Mouse (Mus musculus): ENCODE data around the gene Tas2r144.

The Tas2r144 gene

DNA sequence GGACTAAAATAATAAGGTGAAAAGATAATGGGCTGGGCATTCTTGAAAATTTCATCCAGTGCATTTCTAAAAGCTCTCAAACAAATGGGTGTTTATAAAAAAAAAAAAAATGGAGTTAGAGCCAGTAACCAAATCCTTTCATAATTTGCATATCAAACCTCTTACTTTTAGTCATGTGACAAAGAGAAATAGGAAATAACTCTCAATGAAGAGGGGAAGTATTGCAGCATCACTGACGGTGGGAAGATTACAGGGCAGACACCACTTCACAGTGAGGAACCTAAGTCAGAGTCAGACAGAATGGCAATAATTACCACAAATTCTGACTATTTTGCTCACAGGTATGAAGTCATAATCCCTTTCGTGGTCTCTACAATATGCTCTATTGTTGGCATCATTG lies at the start of gene Tas2r144:
Tas2r144 (plus strand) TSS at position 301 of the 400 bp plus-strand sequence.
- DNase-seq: no peak

DNA sequence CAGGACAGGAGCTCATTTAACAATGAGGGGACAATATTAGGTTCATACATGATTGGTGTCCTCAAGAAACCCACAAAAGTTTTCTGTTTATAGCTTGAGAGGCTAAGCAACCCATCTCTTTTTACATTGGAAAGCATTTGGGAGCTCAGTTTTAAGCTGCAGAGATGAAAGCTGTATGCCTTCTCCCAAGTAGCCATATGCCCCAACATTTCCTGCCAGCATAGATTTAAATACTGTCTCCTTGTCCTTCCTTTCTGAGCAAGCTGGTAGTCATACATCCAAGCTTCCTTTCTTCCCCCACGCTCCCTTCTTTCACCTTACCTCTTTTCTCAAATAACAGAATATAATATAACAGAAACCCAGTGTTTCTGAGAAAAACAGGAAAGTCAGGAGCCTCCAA lies 32.7 kb upstream of the Tas2r144 start:
- DNase-seq: no peak

DNA sequence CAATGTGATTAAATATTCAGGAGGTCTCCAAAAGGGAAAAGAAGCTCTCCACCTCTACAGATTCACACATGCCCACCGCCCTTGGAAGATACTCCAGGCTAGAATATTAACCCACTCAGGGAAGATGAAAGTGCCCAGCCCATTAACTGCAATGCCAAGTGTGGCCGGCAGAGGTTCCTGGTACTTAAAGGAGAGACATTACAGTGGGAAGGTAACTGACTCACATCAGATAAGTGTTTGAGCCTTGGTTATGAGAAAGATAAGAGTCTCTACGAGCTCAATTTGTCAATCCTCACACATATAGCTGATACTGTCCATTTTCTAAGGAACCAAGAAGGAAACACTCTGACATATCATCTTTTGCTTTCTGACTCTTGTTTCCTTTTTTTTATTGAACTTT lies 28.9 kb upstream of the Tas2r144 start:
- DNase-seq: no peak

DNA sequence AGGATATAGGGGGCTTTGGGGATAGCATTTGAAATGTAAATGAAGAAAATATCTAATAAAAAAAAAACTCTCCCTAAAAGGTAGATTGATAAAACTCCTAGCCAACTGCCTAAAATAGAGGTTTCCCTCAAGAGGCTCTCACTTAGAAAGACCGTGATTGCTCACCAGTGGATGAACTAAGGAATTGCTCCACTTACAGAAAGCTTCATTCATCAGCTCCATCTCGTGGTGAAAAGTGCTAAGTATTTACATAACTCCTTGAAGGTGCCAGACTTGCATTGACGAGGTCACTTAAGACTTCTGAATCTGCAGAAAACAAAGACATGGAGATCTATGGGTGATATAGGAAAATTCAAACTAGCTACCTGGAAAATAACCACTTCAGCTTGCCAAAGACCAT lies 17.4 kb upstream of the Tas2r144 start:
- DNase-seq: no peak

DNA sequence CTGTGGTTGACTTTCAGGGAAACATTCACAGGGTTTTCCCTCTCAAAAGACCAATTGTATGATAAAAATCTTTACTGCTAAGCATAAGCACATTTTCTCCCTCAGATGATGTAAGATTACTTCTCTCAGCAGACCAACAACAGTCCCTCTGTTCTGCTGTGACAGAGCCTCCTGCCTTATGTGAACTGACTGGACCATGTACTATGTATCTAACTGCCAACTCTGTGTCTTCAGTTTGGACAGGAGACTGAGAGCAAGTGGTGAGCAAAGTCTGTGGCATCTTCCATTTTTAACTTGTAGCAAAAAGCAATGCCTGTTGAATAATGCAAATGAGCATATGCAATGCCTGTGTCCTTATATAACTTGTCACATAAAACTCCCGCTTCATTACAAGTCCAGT lies 15.6 kb upstream of the Tas2r144 start:
- DNase-seq: no peak

DNA sequence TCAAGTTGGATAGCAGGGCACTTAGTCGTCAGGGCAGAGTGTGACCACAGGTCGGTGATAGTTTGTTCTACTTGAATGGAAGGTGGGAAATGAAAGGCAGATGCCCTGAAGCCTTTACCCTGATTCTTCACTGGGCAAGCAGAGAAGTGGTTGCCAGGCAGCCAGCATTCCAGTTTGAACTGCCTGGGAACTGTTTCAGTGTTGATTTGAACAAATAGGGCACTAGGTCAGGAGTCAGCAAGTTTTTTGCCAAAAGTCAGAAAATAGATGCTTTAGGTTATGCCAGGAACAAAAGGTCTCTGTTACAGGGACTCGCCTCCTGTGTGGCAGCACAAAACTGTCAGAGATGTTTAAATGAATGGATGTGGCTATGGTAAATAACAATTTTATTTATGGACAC lies 7.2 kb downstream of the Tas2r144 start:
- no peak for DNase-seq

DNA sequence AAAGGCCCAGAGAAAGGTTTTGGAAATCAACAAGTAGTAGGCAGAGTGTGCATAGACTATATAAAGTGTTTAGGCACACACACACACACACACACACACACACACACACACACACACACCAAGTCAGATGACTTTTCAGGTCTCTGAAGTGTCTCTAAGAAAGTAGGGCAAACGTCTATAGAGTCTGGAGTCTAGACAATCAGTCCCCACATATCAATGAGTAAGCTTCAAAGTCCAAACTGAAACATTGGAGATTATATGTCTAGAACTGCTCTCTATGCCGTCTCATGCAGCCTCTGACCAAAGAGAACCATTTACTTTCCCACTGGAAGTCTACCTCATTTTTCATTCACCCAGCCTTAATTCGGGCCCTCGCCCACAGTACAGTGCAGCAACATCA lies 9.9 kb downstream of the Tas2r144 start:
- DNase-seq: no peak

DNA sequence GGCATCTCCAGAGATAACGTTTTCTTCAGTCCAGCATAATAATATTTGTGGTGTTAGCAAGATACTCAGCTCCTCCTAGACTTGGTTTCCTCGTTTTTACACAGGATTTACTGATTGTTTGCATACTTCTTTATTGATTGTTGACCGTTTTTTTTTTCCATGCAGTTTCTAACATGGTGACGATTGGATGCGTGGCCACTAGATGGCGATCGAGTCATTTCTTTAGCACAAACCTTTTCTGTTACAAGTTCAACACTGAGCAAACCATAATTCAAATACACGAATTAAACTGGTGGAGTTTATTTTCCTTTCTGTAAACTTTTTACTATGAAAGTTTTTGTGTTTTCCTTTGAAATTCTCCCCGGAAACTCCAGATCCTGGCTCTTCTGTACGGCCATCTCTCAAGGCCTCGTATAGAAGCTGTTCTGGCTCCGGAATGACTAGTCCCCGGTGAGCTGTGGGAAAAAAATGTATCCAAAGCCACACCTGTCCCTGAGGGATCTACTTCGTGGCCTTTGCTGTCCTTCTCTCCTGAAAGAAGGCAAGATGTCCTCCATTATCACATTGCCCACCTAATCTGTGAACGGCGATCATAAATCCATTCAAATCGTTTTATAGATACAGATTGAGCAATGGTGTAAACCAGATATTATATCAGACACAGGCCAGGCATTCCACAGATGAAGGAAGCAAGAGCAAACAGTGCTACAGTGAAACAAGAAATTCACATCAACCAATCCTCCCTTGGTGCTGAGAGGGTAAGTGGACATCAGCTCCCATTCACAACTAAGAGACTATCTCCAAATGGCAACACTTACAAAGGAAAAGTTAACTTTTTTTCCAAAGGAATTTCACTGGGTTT lies 12.3 kb downstream of the Tas2r144 start:
- peak; percentile 78 to 80 for DNase-seq

DNA sequence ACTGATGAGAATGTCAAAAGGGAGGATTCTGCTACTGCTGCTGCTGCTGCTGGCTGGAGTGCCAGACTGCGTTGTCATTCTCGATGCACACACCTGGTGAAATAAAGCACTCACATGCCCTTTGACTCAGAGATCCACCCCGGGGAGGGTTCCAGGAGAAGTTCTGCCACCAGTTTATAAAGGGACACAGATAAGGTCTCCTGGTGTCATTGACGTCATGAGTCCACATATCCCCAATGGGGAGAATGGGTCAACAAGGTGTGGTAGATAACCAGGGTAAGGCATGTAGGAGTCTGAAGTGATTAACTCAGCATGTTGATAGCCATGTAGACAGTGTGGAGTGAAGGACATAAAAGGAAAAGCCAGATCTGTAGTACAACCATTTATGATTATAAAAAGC lies 14.5 kb downstream of the Tas2r144 start:
- DNase-seq: no peak

DNA sequence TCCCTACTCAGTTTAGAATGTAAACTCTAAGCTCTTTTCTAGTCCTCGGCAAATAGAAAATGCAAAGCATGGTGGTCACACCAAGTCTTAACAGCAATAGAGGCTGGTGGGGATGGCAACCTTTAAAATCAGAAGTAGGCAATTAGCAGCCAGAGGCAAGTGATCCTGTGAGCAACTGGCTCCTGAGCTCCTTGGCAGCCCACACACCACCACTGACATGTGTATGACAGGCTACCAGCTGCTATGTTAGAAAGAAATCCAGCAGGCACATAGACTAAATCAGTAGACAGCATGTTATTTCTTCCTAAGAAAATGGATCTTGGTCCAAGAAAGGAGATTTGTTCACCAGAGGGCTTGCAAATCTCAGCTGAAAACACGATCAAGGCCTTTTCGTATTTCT lies 16.1 kb downstream of the Tas2r144 start:
- no peak for DNase-seq

DNA sequence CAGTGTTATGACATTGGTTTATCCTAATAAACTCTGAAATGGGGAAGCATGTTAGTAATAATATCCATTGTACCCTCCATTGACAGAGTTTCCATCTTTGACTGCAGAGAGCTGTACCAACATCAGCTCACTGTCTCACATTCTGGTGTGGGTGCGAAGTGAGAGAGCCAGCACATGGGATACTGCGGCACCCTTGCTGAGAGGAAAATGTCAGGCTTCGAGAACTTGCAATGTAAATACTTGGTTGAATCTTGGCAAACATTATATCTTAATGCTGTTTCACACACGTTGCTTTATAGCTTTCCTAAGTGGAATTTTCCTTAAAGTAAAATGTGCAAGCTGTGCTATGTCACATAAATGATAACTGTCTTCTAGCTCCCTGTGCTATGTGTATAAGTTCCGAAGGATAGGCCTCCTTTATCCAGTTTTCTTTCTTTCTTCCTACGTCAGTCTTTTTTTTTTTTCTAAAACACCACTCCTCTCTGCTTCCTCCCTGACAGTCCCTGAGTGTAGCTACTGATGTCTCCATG lies 22.2 kb downstream of the Tas2r144 start:
- no peak for DNase-seq

DNA sequence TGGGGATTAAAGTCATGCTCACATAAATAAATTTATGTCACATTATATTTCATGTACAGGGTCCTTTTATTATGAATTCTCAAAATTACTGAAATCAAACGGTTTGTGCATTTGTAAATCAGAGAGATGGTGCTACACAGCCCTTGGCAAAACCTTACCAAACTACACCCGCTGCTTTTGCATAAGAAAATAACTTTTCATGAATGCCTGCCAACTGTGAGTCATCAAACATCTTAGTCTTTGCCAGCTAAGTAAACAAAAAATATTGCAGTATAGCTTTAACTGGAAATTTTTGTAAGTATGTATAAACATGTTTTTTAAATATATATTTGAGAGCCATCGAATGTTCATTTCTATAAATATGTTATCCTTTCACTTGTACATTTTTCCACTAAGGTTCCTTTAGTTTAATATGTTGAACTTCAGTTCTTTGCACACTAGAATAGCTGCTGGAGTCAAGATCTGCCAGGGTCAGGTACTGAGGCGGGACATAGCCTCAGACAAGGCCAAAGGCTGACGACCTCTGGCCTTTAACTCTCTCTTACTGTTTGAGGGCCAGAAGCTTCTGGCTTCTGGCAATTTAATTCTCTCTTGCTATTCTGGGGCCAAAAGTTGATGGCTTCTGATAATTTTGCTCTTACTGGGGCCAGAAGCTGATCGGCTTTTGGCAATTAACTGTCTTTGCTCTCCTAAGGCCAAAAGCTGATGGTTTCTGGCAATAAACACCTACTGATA lies 26.4 kb downstream of the Tas2r144 start:
- no peak for DNase-seq

DNA sequence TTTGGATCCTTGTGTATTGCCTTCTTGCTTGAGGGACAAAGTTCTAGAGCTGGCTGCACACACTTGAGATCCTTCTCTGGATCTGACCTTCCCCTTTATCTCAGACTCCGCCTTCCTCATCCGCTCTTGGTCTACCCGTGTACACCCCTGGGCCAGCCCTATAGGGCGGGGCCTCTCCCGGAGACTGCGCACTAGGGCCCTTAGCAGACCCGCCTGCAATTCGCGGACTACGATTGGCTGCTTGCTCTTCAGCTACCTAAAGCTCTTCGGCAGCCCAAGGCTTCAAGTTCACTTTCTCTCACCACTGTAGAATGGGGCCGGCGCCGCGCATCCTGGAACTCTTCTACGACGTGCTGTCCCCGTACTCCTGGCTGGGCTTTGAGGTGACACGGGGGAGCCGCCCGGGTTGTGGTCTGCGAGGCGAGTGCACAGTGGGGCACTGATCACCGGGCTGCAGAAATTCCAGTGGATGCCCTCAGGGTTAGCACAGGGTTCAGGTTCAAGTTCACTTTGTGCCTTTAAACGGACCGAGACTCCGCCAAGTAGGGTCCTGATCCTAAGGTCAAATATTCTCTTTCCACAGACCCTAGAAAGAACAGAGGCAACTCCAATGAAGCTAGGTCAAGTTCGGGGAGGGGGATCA lies 30.7 kb downstream of the Tas2r144 start, which contains the start of gene Gstk1:
Gstk1 (plus strand) TSS at position 225 of the 643 bp plus-strand sequence.
- DNase-seq: peak; percentile 84 to 86

DNA sequence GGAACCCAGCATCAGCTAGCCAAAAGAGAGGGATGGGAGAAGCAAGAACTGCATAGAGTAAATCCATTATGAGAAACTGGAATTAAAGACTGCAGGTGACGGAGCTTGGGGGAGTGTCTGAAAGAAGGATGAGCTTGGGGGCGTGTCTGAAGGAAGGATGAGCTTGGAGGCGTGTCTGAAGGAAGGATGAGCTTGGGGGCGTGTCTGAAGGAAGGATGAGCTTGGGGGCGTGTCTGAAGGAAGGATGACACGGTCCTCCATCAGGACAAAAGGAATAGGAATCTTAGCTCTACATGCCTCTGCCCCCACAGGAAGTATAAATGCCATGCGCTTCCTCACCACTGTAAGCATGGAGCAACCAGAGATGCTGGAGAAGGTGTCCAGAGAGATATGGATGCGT lies 32.0 kb downstream of the Tas2r144 start:
- no peak for DNase-seq

DNA sequence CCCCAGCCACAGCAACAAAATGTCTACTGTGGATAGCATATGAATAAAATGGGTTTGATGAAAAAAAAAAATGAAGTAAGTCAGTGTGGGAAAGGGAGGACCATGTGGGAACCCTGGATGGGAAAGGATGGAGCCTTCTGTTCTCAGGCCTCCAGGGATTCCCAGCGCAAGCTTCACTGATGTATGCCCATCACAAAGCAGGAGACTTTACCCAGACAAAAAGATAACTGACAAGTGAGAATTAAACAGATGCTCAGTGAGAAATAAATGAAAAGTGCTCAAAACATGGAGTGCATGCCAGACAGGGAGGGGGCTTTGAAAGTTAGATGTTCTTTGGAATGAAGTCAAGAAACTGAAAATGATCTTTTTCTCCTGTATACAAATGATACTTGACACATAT lies 32.9 kb downstream of the Tas2r144 start:
- DNase-seq: no peak

DNA sequence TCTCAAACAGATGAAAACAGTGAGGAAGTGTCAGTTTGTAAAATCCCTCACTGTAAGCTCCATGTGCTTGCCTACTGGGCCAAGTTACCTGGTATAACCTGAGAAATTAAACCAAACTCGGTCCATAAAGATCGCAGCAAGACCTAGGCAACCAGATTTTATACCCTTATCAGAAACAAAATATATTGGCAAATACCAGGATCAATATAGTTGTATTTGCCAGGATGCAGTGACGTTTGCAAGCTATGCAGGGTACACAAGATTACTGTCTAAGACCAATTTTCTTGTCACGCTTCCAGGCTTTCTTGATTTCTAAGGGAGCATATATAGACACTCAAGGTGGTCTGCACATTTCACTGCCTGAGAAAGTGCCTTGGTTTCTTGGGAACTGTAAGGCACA lies 36.7 kb downstream of the Tas2r144 start:
- DNase-seq: no peak

DNA sequence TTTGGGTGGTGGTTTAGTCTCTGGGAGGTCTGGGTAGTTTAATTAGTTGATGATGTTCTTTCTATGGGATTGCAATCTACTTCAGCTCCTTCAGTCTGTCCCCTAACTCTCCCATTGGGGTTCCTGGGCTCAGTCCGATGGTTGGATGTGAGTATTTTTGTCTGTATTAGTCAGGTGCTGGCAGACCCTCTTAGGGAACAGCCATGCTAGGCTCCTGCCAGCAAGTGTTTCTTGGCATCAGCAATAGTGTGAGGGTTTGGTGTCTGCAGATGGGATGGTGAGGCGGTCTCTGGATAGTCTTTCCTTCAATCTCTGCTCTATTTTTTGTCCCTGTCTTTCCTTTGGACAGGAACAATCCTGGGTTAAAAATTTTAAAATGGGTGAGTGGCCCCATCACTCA lies 38.0 kb downstream of the Tas2r144 start:
- DNase-seq: no peak

DNA sequence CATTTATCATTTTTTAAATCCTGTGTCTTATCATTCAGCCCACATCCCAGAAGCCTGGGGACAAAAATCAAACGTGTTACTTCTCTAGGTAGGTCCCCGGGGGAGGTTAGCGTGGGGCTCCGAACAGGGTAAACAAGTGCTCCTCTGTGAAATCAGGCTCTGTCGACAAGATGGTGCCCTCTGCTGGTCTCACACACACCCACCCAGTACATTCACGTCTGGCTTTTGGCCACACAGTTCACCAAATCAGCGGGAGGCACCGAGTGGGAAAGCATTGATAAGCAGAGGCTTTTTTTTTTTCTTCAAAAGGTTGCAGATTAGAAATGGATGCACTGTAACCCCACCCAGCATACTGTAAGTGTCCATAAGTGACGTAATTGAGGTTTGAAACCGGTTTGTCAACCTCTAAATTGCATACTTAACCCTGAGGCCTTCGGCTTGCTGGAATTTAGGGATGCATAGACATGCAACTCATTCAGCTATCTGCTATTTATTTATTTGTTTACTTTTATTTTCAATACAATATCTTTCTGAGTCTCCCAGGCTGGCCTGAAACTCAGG lies 42.3 kb downstream of the Tas2r144 start:
- peak; percentile 71 to 73 for DNase-seq

DNA sequence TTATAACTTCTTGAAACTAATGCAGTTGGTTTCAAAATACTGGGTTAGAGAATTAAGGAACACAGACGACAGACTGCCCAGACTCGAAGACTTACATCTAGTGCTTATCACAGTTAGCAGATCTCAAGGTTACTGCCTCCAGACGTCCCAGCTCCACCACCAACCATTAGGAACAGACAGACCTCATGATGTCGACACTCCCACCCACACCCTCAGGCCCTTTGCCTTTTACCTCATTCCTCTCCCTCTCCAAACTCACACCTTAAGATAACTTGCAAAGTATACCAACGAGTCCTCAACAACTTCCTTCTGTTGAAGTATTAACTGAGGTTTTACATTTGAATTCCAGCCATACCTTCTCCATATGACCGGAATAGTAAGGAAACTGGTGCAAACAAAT lies 45.3 kb downstream of the Tas2r144 start:
- DNase-seq: no peak

DNA sequence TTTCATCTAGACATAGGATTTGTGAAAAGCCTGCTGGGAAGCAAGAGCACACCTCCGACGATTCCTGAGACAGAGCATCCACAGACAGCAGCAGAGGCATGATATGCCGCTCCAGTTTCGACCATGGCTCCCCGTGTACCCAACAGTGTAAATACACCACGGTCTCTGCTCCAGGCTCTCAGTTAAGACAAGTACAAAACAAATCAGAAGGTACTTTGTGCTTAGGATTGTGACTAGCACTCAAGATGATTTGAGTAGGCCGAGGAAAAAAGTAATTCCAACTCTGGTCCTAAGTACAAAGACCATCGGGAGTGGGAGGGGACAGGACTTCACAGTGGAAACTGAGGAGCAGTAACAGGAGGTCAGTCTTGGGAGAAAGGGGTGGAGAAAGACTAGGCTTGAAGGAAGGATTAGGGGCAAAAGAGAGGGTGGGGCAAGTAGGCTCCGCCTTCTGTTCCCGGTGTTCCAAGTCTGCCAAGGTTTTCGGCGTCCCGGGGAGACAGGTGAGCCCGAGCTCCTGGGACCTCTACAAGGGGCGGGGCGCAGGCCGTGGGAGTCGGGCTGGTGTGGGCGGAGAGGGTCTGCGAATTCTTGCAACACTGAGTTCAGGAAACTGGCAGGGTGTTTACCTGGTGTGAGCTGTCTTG lies 46.5 kb downstream of the Tas2r144 start, which contains the start of gene Tmem139:
Tmem139 (plus strand) TSS at position 447 of the 647 bp plus-strand sequence.
- DNase-seq: no peak

DNA sequence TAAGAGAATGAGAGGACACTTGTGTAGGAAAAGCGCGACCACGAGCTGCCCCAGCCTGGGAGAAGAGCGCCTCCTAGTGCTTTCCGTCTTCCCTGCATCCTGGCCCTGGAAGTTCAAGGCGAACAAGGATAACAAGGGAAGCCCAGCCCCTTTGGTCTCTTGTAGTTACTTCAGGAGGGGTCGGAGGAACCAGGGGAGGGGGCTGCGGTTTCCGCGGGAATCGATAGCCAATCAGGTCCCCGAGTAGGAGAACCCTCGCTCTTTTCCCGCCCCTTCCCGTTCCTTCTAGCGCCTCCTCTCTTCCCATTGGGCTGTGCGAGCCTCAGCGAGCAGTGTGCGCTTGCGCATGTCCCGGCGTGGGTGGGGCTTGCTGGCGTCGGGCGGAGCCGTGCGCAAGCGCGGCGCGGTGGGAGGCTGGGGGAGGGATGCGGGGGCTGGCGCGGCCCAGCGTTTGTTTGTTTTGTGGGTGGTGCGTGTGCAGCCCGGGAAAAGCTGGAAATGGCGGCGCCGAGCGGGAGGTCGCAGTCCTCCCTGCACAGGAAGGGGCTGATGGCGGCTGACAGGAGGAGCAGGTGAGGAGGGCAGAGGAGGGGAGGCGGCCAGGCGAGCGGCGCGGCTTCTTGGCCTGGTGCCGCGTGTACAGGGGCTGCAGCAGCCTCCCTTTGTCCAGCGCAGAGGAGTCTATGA lies 49.6 kb downstream of the Tas2r144 start, which contains the start of gene Casp2:
Casp2 (plus strand) TSS at position 360 of the 687 bp plus-strand sequence.
- peak; percentile 97 for DNase-seq
